Mouse (Mus musculus) layer of hippocampus, postnatal 25 days (tissue): Measurements from ENCODE around the gene Tgfbrap1. TPM values are rescaled to one million over a fixed set of nuclear protein-coding genes. Genes with fewer than 3 reads are reported as not detected.
A peak's percentile ranks its signal among the peaks of the same experiment; 100 is the strongest.

Experiments used
- DNase-seq, 2 experiments: peaks; one replicate each; pipeline ENCODE4 v3.0.0; 2022; ENCODE audit warnings: mixed read lengths in 2 of 2, low spot score in 1 of 2; ENCODE audit errors: extremely low spot score in 1 of 2
- total RNA-seq, 2 experiments: library from RNA; stranded (reverse); gene quantifications; 2 replicates each; pipeline ENCODE4 v1.2.3; 2021

The Tgfbrap1 gene
- total RNA-seq, 2 experiments from 2014 or later, result 39.8 to 42.4 TPM

DNA sequence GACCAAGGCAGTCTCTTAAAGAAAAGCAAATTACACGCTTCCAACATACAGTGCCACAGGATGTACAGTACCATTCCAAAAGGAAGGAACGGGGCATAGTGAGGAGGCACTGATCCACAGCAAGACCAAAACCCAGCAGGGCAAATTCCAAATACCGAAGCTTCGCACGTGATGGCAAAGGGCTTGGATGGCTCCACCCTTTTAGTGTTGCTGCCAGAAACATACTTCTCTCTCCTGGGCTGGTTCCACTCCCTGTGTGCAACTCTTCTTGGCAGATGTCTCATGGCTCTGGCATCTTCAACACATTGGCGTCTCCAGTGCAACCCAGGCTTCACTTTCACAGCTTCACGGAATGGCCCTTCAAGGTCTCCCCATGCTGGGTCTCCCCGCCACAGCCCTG lies 19.0 kb upstream of the Tgfbrap1 start:
- DNase-seq, result no peak

DNA sequence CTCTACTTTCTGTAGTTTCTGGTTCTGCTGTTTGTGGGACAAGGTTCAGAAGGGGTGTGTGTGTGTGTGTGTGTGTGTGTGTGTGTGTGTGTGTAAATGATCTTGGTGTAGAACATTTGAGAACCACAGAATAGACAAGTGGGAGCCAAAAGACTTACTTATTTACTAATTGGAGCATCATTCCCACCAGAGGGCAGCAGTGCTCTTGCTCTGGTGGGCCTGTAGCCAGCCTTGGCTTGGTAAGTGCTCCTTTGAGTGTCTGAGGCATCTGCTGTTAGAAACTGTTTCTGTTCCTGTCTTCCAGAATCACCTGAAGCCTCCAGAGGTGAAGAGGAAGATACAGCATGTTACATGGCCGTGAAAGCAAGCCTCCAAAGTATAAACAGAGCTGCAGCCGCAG lies 14.4 kb upstream of the Tgfbrap1 start:
- DNase-seq, result peak; percentile 49 to 65

- peak in 1 of 2 experiments; percentile 65 for DNase-seq
These were observed 12.1 kb upstream of the Tgfbrap1 start for GRCm38 (mm10) chr1:43110556-43110955.

GRCm38 (mm10) chr1:43108729-43109128 lies 10.3 kb upstream of the Tgfbrap1 start:
- DNase-seq, result no peak

DNA sequence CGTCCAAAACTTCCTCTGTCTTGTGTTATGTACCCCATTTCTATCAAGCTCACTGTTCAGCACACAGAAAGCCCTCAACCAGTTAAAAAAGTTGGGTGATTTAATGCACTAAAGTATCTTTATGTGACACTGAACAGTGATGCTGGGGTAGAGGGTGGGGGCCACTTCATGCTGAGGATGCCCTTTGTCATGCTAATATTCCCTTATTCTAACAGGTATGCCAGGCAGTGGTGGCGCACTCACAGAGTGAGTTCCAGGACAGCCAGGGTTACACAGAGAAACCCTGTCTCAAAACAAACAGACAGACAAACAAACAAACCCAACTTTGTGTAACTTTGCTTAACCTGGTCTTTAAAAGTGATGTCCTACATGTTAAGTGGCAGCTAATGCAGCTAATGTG lies 4.2 kb downstream of the Tgfbrap1 start:
- no peak for DNase-seq

- peak; percentile 56 to 71 for DNase-seq
These were observed 6.1 kb downstream of the Tgfbrap1 start for GRCm38 (mm10) chr1:43092056-43093015.

- DNase-seq, result no peak
These were observed 7.0 kb downstream of the Tgfbrap1 start for GRCm38 (mm10) chr1:43091306-43092055.

DNA sequence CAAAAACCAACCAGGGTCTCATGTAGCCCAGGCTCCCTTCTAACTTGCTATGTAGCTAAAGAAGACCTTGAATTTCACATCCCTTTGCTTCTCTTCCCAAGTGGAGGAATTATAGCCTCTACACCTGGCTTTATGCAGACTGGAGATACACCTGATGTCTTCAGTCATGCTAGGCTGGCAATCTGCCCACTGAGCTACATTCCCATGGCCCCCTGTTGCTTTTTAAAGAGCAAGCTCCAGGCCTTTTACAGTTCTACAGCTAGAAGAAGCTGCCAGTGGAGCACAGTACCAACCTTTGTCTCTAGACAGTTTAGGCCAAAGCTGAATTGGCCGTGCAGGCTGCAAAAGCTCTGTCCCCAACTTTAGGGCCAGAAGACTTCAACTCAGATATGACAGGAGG lies 8.0 kb downstream of the Tgfbrap1 start:
- no peak for DNase-seq

GRCm38 (mm10) chr1:43082946-43083345 lies 15.5 kb downstream of the Tgfbrap1 start:
- DNase-seq, result no peak

DNA sequence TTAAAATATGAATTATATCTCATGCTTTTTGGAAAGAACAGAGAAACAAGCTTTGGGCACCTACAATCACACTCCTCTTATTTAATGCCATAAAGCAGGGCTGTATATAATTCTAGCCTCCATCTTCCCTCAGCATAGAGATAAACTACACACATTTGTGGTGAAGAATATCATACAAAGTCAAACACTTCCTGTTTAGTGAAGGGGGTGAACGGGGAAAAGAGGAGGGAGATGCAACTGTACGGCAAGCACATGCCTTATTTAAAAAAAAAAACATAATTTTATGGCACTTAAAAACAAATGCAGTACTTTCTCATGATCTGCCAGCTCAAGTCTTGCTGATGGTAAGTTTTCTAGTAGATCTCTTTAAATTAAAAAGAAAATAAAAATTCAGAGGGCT lies 20.3 kb downstream of the Tgfbrap1 start:
- no peak for DNase-seq

GRCm38 (mm10) chr1:43074791-43075190 lies 23.6 kb downstream of the Tgfbrap1 start:
- no peak for DNase-seq

GRCm38 (mm10) chr1:43072561-43072960 lies 25.9 kb downstream of the Tgfbrap1 start:
- DNase-seq, result no peak

DNA sequence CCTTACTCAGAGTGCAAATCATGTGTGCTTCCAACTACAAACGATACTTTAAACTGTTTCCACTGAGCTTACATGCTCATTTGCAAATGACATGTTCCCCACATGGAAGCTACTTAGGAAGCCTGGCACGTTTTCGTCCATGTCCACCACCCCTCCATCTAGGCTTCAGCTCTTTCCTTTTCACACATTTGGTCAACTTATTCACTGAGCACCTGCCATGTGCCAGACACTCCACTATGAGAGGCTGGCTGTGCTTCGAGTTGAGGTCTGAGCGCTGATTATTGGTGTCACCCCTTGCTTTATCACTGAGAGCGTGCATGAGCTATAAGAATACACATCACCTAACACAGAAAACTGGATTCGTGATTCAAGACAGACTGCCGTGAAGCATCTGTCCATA lies 26.4 kb downstream of the Tgfbrap1 start:
- DNase-seq, result no peak

DNA sequence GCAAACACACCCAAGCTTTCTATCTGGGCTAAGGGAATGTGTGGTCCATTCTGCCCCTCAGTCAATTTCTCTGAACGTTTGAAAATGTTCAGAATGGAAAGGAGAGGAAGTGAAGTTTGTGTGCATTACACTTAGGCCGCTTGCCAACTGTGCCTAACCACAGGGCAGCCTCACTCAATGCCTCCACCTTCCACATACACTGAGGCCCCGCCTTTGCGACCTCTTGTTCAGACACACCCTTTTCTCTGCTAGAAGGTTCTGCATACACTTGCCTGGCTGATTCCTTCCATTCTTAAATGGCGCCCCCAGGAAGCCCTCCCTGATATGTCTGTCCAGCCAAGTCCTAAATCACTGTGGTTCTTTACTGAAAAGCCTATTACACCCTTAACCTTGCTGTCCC lies 27.7 kb downstream of the Tgfbrap1 start:
- no peak for DNase-seq

GRCm38 (mm10) chr1:43067551-43067950 lies 30.9 kb downstream of the Tgfbrap1 start:
- DNase-seq, result no peak

DNA sequence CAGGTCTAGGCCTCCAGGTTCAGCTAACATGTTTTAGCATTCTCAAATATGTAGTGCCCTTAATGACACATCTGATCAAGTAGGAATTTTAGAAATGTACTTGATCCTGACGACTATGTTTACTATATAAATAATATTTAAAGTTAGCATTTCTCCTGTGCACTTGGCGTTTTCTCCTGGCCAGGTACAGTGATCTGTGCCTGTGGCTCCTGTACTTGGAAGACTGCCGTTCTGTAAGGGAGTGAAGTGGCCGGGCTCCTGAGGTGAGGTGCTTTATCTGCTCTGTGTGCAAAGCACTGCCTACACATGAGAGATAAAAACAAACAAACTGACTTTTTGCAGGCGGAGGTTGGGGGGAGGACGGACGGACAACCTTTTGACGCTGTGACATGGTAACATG lies 31.9 kb downstream of the Tgfbrap1 start:
- no peak for DNase-seq

GRCm38 (mm10) chr1:43065615-43066310 lies 32.7 kb downstream of the Tgfbrap1 start:
- DNase-seq, result peak; percentile 54 to 85

DNA sequence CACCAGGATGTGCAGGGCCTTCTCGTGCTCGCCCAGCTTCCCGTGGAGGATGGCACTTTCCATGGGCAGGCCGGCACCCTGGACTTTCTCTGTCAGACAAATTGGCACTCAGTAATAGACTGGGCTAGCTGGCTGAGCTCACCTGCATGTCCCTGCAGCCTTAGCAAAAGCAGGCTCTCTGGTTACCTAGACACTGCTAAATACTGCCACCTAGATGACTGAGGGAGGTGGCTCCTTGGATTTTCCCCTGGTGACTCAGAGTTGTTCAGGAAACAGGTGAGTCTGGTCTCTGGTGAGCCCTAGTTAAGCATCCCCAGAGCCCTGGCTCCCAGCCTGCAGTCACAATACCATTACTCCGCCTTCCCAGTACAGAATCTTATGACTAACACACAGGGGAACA lies 46.5 kb downstream of the Tgfbrap1 start:
- DNase-seq, result no peak

DNA sequence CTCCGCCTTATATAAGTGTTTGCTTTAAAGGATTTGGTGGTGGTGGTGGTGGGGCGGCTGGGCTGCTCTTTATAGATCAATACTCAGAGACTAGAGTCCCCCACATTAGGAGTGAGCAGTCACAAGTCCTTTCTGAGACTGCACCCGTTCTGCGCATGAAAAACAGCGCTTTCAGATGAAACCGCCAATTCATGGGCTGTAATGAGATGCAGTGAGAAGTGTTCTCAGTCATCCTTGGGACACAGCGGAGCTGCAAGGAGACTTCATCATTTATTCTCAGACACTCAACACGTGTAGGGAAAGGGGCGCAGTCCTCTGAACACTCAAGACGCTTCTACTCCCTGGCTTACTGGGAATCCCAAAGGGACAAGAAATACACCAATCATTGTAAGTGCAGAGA lies 50.6 kb downstream of the Tgfbrap1 start:
- DNase-seq, result no peak

GRCm38 (mm10) chr1:43046990-43047389 lies 51.4 kb downstream of the Tgfbrap1 start:
- DNase-seq, result no peak
